Mouse (Mus musculus): ENCODE measurements around the gene Ddx27. TPM values are rescaled to one million over a fixed set of nuclear protein-coding genes. Genes with fewer than 3 reads are reported as not detected.

The Ddx27 gene
- polyA plus RNA-seq, 1 experiment from 2014 or later = 15.8 TPM

GRCm38 (mm10) chr2:167055386-167055785 lies 40.4 kb downstream of the Ddx27 start:
- 68% methylated on average over 15 of the region's 15 CpGs for WGBS
- peaks cover 54% of the 10 kb centered on the region for H3K36me3 ChIP-seq (ENCODE audit: control insufficient read depth, insufficient read depth)
- 0 out of 2 replicates have a peak, but pooled peaks cover 2% of the 10 kb centered on the region for H3K4me1 ChIP-seq (replicated peaks; ENCODE audit: control insufficient read depth, insufficient read depth, low read length)
- no peak overlapping the region for H3K4me2 ChIP-seq (replicated peaks; ENCODE audit: low read depth)
- H3K27me3 ChIP-seq (replicated peaks; ENCODE audit: control insufficient read depth, insufficient read depth, low read length) = no peaks in the 10 kb centered on the region
- H3K9ac ChIP-seq (ENCODE audit: low read depth, low read length) = no peak overlapping the region
- no peaks in the 10 kb centered on the region for H3K9me3 ChIP-seq (ENCODE audit: control insufficient read depth)
- no peak overlapping the region for H3K4me3 ChIP-seq (ENCODE audit: low read depth, low read length)
- no peak for ATAC-seq
- no peak for TF ChIP-seq CTCF (IDR thresholded peaks at IDR 0.05; ENCODE audit: low read depth)
- H3K27ac ChIP-seq (ENCODE audit: low read depth, low read length) = no peak overlapping the region

- no peak for ATAC-seq
- Histone ChIP-seq H3K36me3 (ENCODE audit: control insufficient read depth, insufficient read depth) (peaks cover 46% of the 10 kb centered on the region), H3K4me3 (ENCODE audit: low read depth, low read length) (no peak overlapping the region), H3K27ac (ENCODE audit: low read depth, low read length) (no peak overlapping the region), H3K9ac (ENCODE audit: low read depth, low read length) (no peak overlapping the region), H3K4me1 (replicated peaks; ENCODE audit: control insufficient read depth, insufficient read depth, low read length) (0 out of 2 replicates have a peak, but pooled peaks cover 2% of the 10 kb centered on the region), H3K4me2 (replicated peaks; ENCODE audit: low read depth) (no peak overlapping the region), H3K9me3 (ENCODE audit: control insufficient read depth) (no peaks in the 10 kb centered on the region), H3K27me3 (replicated peaks; ENCODE audit: control insufficient read depth, insufficient read depth, low read length) (no peaks in the 10 kb centered on the region)
- no peak for TF ChIP-seq CTCF (IDR thresholded peaks at IDR 0.05; ENCODE audit: low read depth)
- 96% methylated on average over 15 of the region's 15 CpGs for WGBS
Observed at GRCm38 (mm10) chr2:167056210-167056941, 41.4 kb downstream of the Ddx27 start.

GRCm38 (mm10) chr2:167056942-167057323 lies 41.9 kb downstream of the Ddx27 start:
- ATAC-seq = no peak

GRCm38 (mm10) chr2:167058201-167058600 lies 43.2 kb downstream of the Ddx27 start:
- Histone ChIP-seq H3K9ac (ENCODE audit: low read depth, low read length) (no peak overlapping the region), H3K36me3 (ENCODE audit: control insufficient read depth, insufficient read depth) (peaks cover 33% of the 10 kb centered on the region), H3K4me2 (replicated peaks; ENCODE audit: low read depth) (peak overlapping the region; percentile 81), H3K27ac (ENCODE audit: low read depth, low read length) (peak overlapping the region; percentile 74), H3K9me3 (ENCODE audit: control insufficient read depth) (no peaks in the 10 kb centered on the region), H3K4me1 (replicated peaks; ENCODE audit: control insufficient read depth, insufficient read depth, low read length) (0 out of 2 replicates have a peak, but pooled peaks cover 2% of the 10 kb centered on the region), H3K27me3 (replicated peaks; ENCODE audit: control insufficient read depth, insufficient read depth, low read length) (no peaks in the 10 kb centered on the region), H3K4me3 (ENCODE audit: low read depth, low read length) (peak overlapping the region; percentile 30; the same call in 1 of the 2 replicates)
- peak; percentile 9; the same call in 1 of the 2 replicates for ATAC-seq
- 22% methylated on average over 3 of the region's 3 CpGs for WGBS
- TF ChIP-seq CTCF (IDR thresholded peaks at IDR 0.05; ENCODE audit: low read depth) = no peak

More at GRCm38 (mm10) chr2:167056942-167057323, 41.9 kb downstream of the Ddx27 start:
- Histone ChIP-seq H3K4me3 (ENCODE audit: low read depth, low read length) (no peak overlapping the region), H3K4me2 (replicated peaks; ENCODE audit: low read depth) (no peak overlapping the region), H3K4me1 (replicated peaks; ENCODE audit: control insufficient read depth, insufficient read depth, low read length) (0 out of 2 replicates have a peak, but pooled peaks cover 2% of the 10 kb centered on the region), H3K27me3 (replicated peaks; ENCODE audit: control insufficient read depth, insufficient read depth, low read length) (no peaks in the 10 kb centered on the region), H3K36me3 (ENCODE audit: control insufficient read depth, insufficient read depth) (peaks cover 41% of the 10 kb centered on the region), H3K9me3 (ENCODE audit: control insufficient read depth) (no peaks in the 10 kb centered on the region), H3K27ac (ENCODE audit: low read depth, low read length) (no peak overlapping the region), H3K9ac (ENCODE audit: low read depth, low read length) (no peak overlapping the region)
- 79% methylated on average over 5 of the region's 5 CpGs for WGBS
- no peak for TF ChIP-seq CTCF (IDR thresholded peaks at IDR 0.05; ENCODE audit: low read depth)

GRCm38 (mm10) chr2:167058814-167059387 lies 43.9 kb downstream of the Ddx27 start:
- no peak overlapping the region for H3K9ac ChIP-seq (ENCODE audit: low read depth, low read length)
- H3K4me1 ChIP-seq (replicated peaks; ENCODE audit: control insufficient read depth, insufficient read depth, low read length) = 0 out of 2 replicates have a peak, but pooled peaks cover 2% of the 10 kb centered on the region
- peak overlapping the region; percentile 30; the same call in 1 of the 2 replicates for H3K4me3 ChIP-seq (ENCODE audit: low read depth, low read length)
- H3K27ac ChIP-seq (ENCODE audit: low read depth, low read length) = peak overlapping the region; percentile 74
- peak overlapping the region; percentile 81 for H3K4me2 ChIP-seq (replicated peaks; ENCODE audit: low read depth)
- TF ChIP-seq CTCF (IDR thresholded peaks at IDR 0.05; ENCODE audit: low read depth) = no peak
- 44% methylated on average over 3 of the region's 3 CpGs for WGBS
- peaks cover 32% of the 10 kb centered on the region for H3K36me3 ChIP-seq (ENCODE audit: control insufficient read depth, insufficient read depth)
- H3K9me3 ChIP-seq (ENCODE audit: control insufficient read depth) = no peaks in the 10 kb centered on the region
- H3K27me3 ChIP-seq (replicated peaks; ENCODE audit: control insufficient read depth, insufficient read depth, low read length) = no peaks in the 10 kb centered on the region
- no peak for ATAC-seq

GRCm38 (mm10) chr2:167059536-167059935 lies 44.5 kb downstream of the Ddx27 start:
- H3K4me3 ChIP-seq (ENCODE audit: low read depth, low read length) = peak overlapping the region; percentile 30
- H3K9ac ChIP-seq (ENCODE audit: low read depth, low read length) = peak overlapping the region; percentile 12; the same call in 1 of the 2 replicates
- no peaks in the 10 kb centered on the region for H3K27me3 ChIP-seq (replicated peaks; ENCODE audit: control insufficient read depth, insufficient read depth, low read length)
- peak overlapping the region; percentile 81 for H3K4me2 ChIP-seq (replicated peaks; ENCODE audit: low read depth)
- no peaks in the 10 kb centered on the region for H3K9me3 ChIP-seq (ENCODE audit: control insufficient read depth)
- peaks cover 30% of the 10 kb centered on the region for H3K36me3 ChIP-seq (ENCODE audit: control insufficient read depth, insufficient read depth)
- no peak for ATAC-seq
- 55% methylated on average over 8 of the region's 8 CpGs for WGBS
- H3K27ac ChIP-seq (ENCODE audit: low read depth, low read length) = peak overlapping the region; percentile 69
- TF ChIP-seq CTCF (IDR thresholded peaks at IDR 0.05; ENCODE audit: low read depth) = no peak
- H3K4me1 ChIP-seq (replicated peaks; ENCODE audit: control insufficient read depth, insufficient read depth, low read length) = 0 out of 2 replicates have a peak, but pooled peaks cover 3% of the 10 kb centered on the region

Data from intestine, postnatal 0 days (tissue).